Mouse (Mus musculus) left cerebral cortex, postnatal 25 days (tissue): ENCODE measurements at regions not wholly inside any gene's neighbourhood (a gene's known extent, or its start where the extent isn't known, plus 50 kb on each side); places are given as distances from the start of the nearest gene placed in this dataset.

ENCODE experiments used
- DNase-seq, 2 experiments: peaks; one replicate each; pipeline ENCODE4 v3.0.0; 2022; ENCODE audit warnings: low spot score in 2 of 2, mixed read lengths in 1 of 2
- intact Hi-C: fragments of 180-260 bp; cut with DNase I; formaldehyde crosslinking; loops from one replicate; pipeline ENCODE4 v1.15.1; 2025

GRCm38 (mm10) chr17:51288751-51289150 lies 109.6 kb upstream of the Tbc1d5 start:
- peak in 1 of 2 experiments; percentile 19 for DNase-seq

DNA sequence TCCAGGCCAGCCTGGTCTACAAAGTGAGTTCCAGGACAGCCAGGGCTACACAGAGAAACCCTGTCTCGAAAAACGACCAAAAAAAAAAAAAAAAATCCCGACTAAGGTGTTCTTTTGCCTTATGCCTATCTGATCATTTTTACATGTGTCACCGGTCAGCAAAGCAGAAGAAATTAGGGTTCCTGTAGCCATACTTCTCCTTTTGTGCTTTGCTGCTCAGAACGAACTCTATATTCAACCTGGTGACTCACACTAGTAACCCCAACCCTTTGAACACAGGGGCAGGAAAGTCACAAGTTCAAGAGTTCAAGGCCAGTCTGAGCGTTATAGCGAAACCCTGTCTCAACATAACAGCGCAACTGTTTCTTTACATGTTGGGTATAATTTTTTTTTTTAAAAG lies 108.7 kb upstream of the Tbc1d5 start:
- intact Hi-C loops, result no loop called here
- no peak for DNase-seq

More at GRCm38 (mm10) chr17:51288751-51289150, 109.6 kb upstream of the Tbc1d5 start:
- intact Hi-C loops, result no loop called here

DNA sequence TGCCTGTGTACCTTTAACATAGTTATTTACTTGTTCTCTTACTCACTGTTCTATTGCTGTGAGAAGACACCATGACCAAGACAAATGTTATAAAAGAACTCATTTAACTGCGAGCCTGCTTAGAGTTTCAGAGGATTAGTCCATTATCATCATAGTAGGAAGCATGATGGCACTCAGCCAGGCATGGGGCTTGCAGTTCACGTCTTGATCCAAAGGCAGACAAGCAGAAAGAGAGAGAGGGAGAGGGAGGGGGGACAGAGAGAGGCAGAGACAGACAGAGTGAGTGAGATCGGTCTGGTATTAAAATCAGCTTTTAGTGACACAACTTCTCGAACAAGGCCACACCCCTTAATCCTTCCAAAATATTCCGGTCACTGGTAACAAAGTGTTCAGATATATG lies 106.2 kb upstream of the Tbc1d5 start:
- no peak for DNase-seq
- intact Hi-C loops, result no loop called here

- intact Hi-C loops, result no loop called here
- no peak for DNase-seq
These were observed 99.6 kb upstream of the Tbc1d5 start for GRCm38 (mm10) chr17:51278771-51279170.

- DNase-seq, result no peak
- intact Hi-C loops, result no loop called here
These were observed 98.9 kb upstream of the Tbc1d5 start for GRCm38 (mm10) chr17:51278094-51278493.

DNA sequence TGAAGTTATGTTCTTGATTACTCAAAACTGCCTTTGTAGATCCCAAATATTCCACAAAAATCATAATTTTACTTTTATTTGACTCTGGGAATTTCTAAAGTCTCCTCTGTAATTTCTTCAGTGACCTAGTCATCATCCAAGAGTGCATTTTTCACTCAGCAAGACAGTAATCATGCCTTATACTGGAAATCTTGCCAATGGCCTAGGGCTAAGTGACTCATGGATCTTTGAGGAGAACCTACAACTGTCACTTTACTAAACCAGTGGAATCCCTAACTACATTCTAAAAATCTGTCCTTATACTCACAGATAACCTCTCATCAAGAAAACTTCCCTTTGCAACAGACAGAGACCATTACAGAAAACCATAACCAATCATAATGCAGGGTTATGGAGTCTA lies 98.0 kb upstream of the Tbc1d5 start:
- no peak for DNase-seq
- intact Hi-C loops, result no loop called here

DNA sequence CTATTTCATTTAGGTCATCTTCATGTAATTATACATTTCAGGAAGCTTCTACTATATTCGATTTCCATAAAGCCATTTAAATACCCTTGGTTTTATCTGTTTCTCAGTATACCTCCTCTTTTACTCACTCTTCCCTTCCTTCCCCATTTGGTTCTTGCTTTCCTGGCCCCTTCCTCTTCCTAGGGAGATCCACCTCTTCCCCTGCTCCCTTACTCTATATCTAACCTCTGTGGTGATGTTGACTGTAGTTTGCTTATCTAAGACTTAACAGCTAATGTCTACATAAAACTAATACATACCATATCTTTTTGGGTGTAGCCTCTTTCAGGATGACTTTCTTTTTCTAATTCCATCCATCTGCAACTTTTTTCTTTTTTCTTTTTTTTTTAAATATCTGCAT lies 92.9 kb upstream of the Tbc1d5 start:
- DNase-seq, result no peak
- intact Hi-C loops, result no loop called here

GRCm38 (mm10) chr17:51262946-51263345 lies 83.8 kb upstream of the Tbc1d5 start:
- no peak for DNase-seq

GRCm38 (mm10) chr17:51262404-51262803 lies 83.3 kb upstream of the Tbc1d5 start:
- intact Hi-C loops, result no loop called here
- no peak for DNase-seq

More at GRCm38 (mm10) chr17:51262946-51263345, 83.8 kb upstream of the Tbc1d5 start:
- intact Hi-C loops, result no loop called here

GRCm38 (mm10) chr17:51258316-51258715 lies 79.2 kb upstream of the Tbc1d5 start:
- no peak for DNase-seq
- intact Hi-C loops, result no loop called here

DNA sequence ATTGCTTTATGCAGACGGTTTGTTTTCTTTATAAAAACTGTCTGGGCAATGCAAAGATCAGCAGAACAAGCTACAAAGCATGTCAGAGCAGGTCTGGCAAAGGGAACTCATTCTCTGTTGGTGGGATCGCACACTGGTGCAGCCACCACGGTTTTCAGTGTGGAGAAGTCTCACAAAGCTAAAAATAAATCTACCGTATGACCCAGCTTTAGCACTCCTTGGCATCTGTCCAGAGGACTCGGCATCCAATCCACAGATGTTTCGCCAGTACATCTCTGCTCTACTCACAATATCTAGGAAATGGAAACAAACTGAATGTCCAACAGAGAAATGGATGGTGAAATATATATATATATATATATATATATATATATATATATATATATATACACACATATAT lies 69.4 kb upstream of the Tbc1d5 start:
- intact Hi-C loops, result no loop called here
- no peak for DNase-seq

DNA sequence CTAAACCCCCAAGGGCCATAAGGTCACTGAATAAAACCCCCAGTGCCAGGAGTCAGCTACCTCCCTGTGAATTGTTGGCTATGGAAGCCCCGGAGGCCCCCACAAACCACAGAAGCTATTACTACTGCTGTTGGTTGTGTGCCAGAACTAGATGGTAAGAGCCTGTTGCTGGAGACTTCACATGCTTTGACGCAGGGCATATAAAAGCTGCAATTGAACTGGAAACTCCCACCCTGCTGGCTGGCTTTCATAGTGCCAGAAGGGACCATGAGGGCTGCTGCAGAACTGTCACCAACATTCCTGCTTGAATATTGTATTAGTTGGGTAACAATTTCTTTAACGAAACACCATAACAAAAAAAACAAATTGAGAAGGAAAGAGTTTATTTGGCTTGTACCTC lies 66.9 kb upstream of the Tbc1d5 start:
- intact Hi-C loops, result no loop called here
- DNase-seq, result no peak

- DNase-seq, result no peak
- intact Hi-C loops, result no loop called here
These were observed 61.3 kb upstream of the Tbc1d5 start for GRCm38 (mm10) chr17:51240360-51240993.

DNA sequence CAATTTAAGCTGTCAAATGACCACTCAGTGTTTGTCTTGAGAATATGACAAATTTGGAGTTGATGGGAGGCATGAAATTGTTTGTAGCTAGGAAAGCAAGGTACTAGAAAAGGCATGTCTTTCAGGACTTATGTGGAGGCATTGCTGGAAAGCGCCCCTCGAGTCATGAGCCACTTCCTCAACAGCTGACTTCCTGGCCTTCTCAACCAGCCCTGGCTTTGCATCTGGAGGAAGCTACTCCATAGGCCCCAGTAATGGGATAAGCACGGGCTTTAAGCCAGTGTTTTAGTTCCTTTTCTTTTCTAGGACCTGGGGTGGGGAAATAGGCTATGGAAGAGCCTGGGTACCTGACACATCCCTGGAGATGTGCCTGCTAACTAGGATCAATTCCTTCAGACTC lies 60.3 kb upstream of the Tbc1d5 start:
- intact Hi-C loops, result no loop called here
- DNase-seq, result no peak
